Mouse (Mus musculus): Measurements from ENCODE around the gene Inhbe. TPM values are rescaled to one million over a fixed set of nuclear protein-coding genes. Genes with fewer than 3 reads are reported as not detected.

The Inhbe gene
- polyA plus RNA-seq (2015; fragmentation: Nextera tagmentation; extraction: Ambion mirVana), result 0.04 and 0.05 TPM in 2 replicates

DNA sequence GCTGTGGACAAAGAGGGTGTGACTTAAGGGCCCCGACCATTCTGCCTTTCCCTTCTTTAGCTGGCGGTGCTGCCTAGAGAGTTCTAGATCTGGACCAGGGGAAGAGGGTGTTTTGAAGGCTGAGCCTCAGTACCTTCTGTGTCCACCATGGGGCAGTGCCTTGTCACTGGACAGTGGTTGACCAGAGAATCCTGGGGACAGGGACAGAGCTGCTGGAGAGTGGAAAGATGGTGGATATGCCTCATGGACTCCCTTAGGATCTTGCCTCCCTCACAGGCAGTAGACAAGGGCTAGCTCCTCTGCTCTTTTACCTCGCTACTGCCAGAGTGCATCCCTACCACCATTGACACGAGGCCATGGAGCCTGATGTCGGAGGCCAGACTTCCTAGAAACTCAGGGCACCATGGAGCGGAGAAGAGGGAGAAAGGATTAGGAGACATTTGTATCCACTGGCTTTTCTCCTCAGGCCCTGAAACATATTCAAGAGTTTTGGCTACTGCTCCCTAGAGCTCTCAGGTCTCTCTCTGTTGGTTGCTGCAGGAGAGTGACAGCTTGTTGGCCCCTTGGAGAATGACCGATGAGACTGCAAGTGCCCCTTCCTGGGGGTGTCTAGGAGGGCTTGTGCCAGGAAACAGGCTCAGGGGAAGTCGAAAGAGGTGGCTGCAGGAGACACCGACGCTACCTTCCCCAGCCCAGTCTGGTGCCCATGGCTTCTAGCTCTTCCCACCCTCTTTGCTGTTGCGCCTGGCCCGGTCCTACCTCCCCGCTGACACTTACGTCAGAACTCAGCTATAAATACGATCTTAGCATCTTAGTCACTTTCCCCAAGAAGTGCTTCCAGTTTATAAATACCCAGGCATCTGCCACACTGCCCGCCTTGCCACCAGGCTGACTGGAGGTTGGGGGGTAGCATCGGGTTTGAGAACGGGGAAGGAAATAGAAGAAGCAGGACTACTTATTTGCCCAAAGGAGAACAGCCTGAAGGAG is at the start of gene Inhbe:
Gene Inhbe (minus strand): TSS at position 503 of the 987 bp plus-strand sequence.

DNA sequence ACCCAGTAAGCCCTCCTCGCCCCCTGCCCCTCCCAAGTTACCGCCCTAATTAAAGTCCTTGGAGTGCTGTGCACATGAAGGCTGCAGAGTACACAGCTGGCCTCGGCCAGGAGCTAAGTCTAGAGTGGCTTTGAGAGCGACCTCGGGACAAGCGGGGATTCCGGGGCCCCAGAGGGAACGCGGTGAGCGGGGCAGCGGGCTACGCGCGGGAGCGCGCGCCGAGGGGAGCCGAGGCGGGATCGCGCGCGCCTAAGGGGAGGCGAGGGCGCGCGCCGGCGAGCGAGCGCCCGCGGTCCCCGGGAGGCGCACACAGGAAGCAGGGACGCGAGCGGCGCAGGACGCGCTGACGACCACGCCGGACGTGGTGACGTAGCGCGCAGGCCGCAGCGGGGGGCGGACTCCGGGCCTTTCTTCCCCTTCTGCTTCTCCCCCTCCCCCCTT is 26.1 kb upstream of the Inhbe start, which contains the start of gene R3hdm2:
Gene R3hdm2 (plus strand): TSS at position 77 of the 441 bp plus-strand sequence.

DNA sequence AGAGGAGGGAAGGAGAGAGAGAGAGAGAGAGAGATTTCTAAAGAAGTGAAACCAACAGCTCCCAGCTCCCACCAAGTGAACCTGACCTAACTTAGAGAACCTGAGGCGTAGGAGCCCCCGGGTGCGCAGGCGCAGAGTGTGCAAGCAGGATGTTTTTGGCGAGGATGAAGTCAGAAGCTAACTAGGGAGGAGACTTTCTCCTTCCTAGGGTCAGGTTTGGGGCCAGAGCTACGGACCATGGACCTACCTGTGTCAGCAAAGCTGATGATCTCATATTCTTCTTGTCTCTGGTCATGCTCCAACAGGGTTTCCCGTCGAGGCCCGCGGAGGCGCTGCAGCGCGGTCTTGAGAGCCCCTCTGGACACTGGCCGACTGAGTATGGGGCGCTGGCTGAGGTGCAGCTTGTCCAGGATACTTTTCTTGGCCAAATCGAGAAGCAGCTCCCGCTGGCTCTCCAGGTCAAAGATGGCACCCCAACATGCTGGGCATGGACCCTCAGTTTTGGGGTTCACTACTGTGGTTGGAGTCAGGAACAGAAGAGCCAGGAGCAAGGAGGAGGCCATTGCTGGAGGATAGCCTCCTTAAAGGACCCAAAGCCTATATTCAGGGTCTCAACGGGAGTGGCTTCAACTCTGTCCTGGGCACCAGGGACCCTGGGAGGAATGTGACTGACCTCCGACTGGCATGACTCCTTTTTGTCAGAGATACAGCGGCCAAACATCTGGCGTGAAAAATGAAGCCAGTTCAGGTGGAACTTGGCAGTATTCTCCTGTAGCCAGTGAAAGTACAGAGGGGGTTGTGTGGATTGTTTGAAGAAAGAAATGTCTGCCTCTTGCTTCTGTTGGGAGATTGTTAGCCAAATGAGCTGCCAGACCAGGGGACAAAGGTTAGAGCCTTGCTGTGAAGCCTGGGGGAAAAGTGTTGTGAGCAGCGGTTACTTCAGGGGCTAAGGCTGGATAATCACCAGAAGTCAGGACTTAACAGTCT is 15.9 kb upstream of the Inhbe start, which contains the start of gene Inhbc:
Gene Inhbc (minus strand): TSS at position 598 of the 987 bp plus-strand sequence.

DNA sequence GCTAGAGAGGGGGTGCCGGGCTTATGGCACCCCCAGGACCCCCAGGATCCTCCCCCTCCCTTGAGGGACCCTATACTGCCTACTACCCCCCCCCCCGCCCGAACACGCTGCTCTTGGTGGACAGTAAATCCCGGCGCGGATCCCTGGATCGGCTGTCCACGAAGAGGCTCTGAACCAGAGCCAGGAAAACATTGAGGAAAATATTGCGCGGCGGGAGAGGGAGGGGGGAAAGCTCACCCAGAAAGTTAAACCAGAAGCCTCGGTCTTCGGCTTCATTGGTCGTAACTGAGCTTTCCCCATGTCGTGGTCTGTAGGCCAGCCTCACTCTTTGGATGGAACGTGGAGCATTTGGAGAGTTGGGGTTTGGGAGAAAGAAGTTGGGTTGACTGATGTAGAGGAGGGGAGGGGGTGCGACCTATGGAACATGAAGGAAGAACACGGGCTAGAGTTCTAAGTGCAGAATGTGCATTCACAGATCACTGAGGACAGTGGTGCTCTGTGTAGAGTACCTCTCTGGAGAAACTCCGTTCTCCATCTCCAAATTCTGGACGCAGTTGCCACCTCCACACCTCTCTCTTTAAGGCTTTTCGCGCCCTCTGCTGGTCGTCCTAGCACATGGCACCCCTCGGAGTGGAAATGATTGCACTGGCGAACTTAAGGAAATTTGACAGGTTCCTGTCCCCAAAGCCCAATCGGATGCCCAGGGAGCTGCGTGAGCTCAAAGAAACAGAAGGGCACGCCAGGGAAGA is 12.1 kb downstream of the Inhbe start, which contains the start of gene Gli1:
Gene Gli1 (minus strand): TSS at position 84 of the 749 bp plus-strand sequence.

DNA sequence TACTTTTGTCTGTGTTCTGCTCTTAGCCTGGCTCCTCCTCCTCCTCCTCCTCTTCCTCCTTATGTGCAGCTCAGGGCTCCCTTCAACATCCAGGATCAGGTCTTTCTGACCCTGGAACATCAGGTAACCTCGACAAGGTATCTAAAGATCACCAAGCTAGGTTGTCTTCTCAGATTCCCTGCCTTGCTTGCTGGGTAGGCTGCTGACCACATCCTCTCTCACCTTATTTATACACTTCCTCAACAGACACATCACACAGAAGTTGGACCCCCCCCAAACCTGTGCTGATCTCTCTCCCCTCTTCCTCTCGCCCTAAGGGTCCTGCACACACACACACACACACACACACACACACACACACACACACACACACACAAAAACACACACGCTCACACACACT is 32.6 kb downstream of the Inhbe start, which contains the start of gene Arhgap9:
Gene Arhgap9 (plus strand): TSS at position 344 of the 400 bp plus-strand sequence.

DNA sequence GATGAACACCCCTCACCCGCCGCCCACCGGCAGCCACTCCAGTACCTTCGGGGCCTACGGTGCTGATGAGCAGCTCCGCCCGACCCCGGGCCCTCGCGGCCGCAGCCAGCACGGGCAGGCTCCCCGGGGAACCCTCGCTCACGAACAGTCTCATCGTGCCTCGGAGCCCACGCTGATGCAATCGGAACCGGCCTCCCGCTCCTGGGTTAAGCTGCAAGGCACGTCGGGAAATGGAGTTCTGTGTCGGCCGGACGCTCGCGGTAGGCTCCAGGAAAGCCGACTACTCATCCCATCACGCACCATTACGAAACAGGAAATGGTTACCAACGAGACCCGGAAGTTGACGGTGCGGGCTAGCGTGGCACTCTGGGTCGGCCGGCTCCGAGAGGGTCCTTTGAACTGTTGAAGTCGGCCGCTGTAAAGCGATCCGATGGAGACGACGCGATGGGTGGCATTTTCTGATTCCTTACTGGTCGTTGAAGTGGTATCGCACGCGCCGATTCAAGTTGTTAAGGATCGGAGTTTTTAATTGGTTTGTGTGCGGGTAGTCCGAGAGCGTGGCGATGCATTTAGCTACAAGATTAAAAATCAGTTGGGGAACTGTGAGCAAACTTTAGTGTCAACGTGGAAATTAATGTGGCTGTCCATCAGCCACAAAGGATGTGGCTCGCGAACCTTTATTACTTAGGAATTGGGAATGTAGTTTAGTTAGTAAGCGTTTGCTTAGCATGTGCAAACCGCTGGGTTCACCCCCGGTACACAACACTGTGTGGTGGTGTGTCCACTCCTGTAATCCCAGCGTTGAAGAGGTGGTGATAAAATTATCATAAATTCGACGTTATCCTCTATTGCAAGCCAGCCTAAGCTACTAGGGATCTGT is 42.5 kb downstream of the Inhbe start, which contains the start of gene Mars:
Gene Mars (minus strand): TSS at position 311 of the 880 bp plus-strand sequence.

Other genes starting within 250 kb of the Inhbe start
- gene Os9, start 233.3 kb downstream of the Inhbe start, polyA plus RNA-seq (2015; fragmentation: Nextera tagmentation; extraction: Ambion mirVana), result 115 and 116 TPM in 2 replicates
- gene B4galnt1, start 189.2 kb downstream of the Inhbe start, polyA plus RNA-seq (2015; fragmentation: Nextera tagmentation; extraction: Ambion mirVana), result 66.8 and 76.6 TPM in 2 replicates
- 0.72 and 1.1 TPM in 2 replicates for gene Slc26a10, start 173.8 kb downstream of the Inhbe start, polyA plus RNA-seq (2015; fragmentation: Nextera tagmentation; extraction: Ambion mirVana)
- gene Arhgef25, start 164.3 kb downstream of the Inhbe start, polyA plus RNA-seq (2015; fragmentation: Nextera tagmentation; extraction: Ambion mirVana), result 25.7 and 26.8 TPM in 2 replicates
- gene Dtx3, start 158.7 kb downstream of the Inhbe start, polyA plus RNA-seq (2015; fragmentation: Nextera tagmentation; extraction: Ambion mirVana), result 168 and 199 TPM in 2 replicates
- 17.1 and 19.0 TPM in 2 replicates for gene Pip4k2c, start 142.8 kb downstream of the Inhbe start, polyA plus RNA-seq (2015; fragmentation: Nextera tagmentation; extraction: Ambion mirVana)
- 102 and 109 TPM in 2 replicates for gene Kif5a, start 91.1 kb downstream of the Inhbe start, polyA plus RNA-seq (2015; fragmentation: Nextera tagmentation; extraction: Ambion mirVana)
- 294 and 319 TPM in 2 replicates for gene Dctn2, start 88.0 kb downstream of the Inhbe start, polyA plus RNA-seq (2015; fragmentation: Nextera tagmentation; extraction: Ambion mirVana)
- gene Mbd6, start 65.4 kb downstream of the Inhbe start, polyA plus RNA-seq (2015; fragmentation: Nextera tagmentation; extraction: Ambion mirVana), result 9.4 and 12.3 TPM in 2 replicates
- 85.2 and 93.5 TPM in 2 replicates for gene Mars, start 42.6 kb downstream of the Inhbe start, polyA plus RNA-seq (2015; fragmentation: Nextera tagmentation; extraction: Ambion mirVana)
- gene Arhgap9, start 32.4 kb downstream of the Inhbe start, polyA plus RNA-seq (2015; fragmentation: Nextera tagmentation; extraction: Ambion mirVana), result 1.5 and 1.7 TPM in 2 replicates
- gene Gli1, start 12.4 kb downstream of the Inhbe start, polyA plus RNA-seq (2015; fragmentation: Nextera tagmentation; extraction: Ambion mirVana), result 1.3 and 1.8 TPM in 2 replicates
- gene Inhbc, start 16.0 kb upstream of the Inhbe start, polyA plus RNA-seq (2015; fragmentation: Nextera tagmentation; extraction: Ambion mirVana), result not detected in 2 replicates
- 40.8 and 50.2 TPM in 2 replicates for gene R3hdm2, start 25.9 kb upstream of the Inhbe start, polyA plus RNA-seq (2015; fragmentation: Nextera tagmentation; extraction: Ambion mirVana)
- gene Stac3, start 147.3 kb upstream of the Inhbe start, polyA plus RNA-seq (2015; fragmentation: Nextera tagmentation; extraction: Ambion mirVana), result 0.76 and 1.5 TPM in 2 replicates
- 13.7 and 15.6 TPM in 2 replicates for gene Ndufa4l2, start 160.6 kb upstream of the Inhbe start, polyA plus RNA-seq (2015; fragmentation: Nextera tagmentation; extraction: Ambion mirVana)
- 41.3 and 47.0 TPM in 2 replicates for gene Shmt2, start 168.0 kb upstream of the Inhbe start, polyA plus RNA-seq (2015; fragmentation: Nextera tagmentation; extraction: Ambion mirVana)
- gene Nxph4, start 180.1 kb upstream of the Inhbe start, polyA plus RNA-seq (2015; fragmentation: Nextera tagmentation; extraction: Ambion mirVana), result 92.7 and 112 TPM in 2 replicates

Data from neural tube, postnatal 0 days (tissue).